Mouse (Mus musculus): ENCODE data around the gene Glmp. TPM values are rescaled to one million over a fixed set of nuclear protein-coding genes. Genes with fewer than 3 reads are reported as not detected.

Glmp gene
- polyA plus RNA-seq, 1 experiment from 2014 or later = 172 TPM

DNA sequence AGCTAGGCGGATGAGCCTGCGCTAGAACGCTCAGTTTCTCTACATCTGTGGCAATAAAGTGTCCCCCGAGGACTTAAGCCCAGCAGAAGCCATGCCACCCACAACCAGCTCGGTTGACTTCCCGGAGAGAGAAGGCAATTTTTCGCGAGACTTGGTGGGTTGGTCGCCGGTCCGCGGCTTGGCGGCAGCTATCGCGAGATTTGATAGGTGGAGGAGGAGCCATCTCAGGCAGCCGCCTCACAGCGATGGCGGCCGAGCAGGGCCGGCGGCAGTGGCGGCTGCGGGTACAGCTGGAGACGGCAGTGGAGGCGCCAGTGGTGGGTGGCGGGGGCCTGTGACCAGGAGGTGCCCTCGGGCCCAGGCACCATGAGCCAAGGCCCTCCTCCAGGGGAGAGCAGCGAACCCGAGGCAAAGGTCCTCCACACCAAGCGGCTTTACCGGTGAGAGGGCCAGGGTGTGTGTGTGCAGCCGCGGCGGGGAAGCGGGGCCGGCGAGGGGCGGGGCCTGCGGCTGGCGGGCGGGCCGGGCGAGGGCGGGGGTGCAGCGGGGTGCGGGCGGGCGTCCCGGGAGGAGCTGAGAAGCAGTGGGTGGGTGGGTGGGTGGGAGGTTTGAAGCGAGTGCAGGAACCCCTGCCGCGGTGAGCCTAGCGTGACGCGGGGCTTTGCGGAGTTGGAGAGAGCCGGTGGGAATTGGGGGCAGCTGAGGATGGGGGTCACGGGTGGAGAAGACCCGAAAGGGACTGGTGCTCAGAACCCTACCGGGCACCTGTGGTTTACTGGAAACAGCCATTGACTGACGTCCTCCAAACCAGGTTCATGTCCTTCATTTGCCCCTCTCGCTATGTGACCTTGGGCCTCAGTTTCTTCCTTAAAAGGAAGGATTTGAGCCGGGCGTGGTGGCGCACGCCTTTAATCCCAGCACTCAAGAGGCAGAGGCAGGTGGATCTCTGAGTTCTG lies 11.5 kb downstream of the Glmp start, which contains the start of the genes Tmem79 and Smg5:
Gene Tmem79, minus strand, starts transcription at position 91 of the 956 bp plus-strand sequence.
Gene Smg5, plus strand, starts transcription at position 203 of the 956 bp plus-strand sequence.
- ATAC-seq (ENCODE audit: insufficient number of reproducible peaks, low FRiP score) = peak; percentile 92
- peak within 1 kb of the TSS; percentile 81 for H3K4me2 ChIP-seq
- H3K9me3 ChIP-seq (replicated peaks) = no peaks in the 10 kb centered on the region
- H3K36me3 ChIP-seq = peaks cover 3% of the 10 kb centered on the region; the same call in 1 of the 2 replicates
- H3K9ac ChIP-seq = peak within 1 kb of the TSS; percentile 95
- no peaks in the 10 kb centered on the region for H3K27me3 ChIP-seq (replicated peaks)
- peak within 1 kb of the TSS; percentile 92 for H3K4me3 ChIP-seq
- H3K27ac ChIP-seq (ENCODE audit: poor library complexity, severe bottlenecking) = peak within 1 kb of the TSS; percentile 96
- 2% methylated on average over 66 of the region's 66 CpGs for WGBS
- peaks cover 35% of the 10 kb centered on the region for H3K4me1 ChIP-seq (replicated peaks)

DNA sequence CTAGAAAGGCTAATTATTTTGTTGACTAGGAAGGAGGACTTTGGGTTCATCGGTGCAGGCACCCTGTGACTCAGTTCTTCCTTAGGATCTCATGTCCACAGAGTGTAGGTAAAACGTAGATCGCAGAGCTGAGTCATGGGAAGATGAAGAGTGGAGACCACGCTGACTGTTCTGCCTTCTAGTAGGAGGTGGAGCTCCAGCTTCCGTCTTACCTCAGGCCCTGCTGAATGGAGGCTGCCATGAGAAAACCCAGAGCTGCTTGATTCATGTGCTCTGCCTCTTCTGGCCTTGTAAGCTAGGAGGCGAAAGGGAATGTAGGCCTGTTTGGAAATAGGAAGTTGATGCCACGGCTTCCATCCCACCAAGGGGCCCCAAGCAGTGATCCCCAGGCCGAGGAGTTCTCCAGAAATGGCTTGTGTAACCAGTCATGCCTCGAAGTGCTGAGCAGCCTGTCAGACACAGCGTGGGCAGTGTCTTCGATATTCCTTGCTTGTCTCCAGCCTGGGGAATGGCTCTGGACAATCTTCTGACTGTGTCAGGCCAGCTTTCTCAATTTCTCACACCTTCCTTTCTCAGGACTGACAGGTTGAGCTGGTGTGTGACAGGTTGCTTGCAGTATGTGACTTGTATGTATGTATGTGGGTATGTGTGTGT lies 12.7 kb downstream of the Glmp start:
- Histone ChIP-seq H3K27me3 (replicated peaks) (no peaks in the 10 kb centered on the region), H3K4me1 (replicated peaks) (peaks cover 35% of the 10 kb centered on the region), H3K4me2 (peak overlapping the region; percentile 81), H3K4me3 (peak overlapping the region; percentile 92), H3K36me3 (peaks cover 15% of the 10 kb centered on the region), H3K9ac (peak overlapping the region; percentile 45), H3K9me3 (replicated peaks) (no peaks in the 10 kb centered on the region), H3K27ac (ENCODE audit: poor library complexity, severe bottlenecking) (peak overlapping the region; percentile 37)
- WGBS = 47% methylated on average over 11 of the region's 11 CpGs
- peak; percentile 48; the same call in 1 of the 2 replicates for ATAC-seq (ENCODE audit: insufficient number of reproducible peaks, low FRiP score)

DNA sequence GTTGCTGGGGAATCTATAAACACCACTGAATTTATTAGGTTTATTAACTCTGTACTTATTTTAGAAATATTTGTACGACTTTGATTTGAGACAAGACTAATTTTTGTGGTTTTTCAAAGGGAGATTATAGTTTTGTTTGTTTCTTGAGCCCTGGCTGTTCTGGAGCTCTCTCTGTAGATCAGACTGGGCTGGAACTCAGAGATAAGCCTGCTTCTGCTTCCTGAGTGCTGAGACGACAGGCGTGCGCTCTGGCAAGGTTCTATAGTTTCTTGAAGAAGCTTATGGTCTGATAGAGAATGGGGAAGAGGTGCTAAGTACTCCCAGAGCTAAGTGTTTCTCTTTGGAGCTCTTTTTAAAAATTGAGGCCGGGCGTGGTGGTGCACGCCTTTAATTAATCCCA lies 13.5 kb downstream of the Glmp start:
- Histone ChIP-seq H3K27me3 (replicated peaks) (no peaks in the 10 kb centered on the region), H3K4me1 (replicated peaks) (peaks cover 35% of the 10 kb centered on the region), H3K9me3 (replicated peaks) (no peaks in the 10 kb centered on the region), H3K9ac (no peak overlapping the region), H3K27ac (ENCODE audit: poor library complexity, severe bottlenecking) (no peak overlapping the region), H3K36me3 (peaks cover 23% of the 10 kb centered on the region), H3K4me2 (no peak overlapping the region), H3K4me3 (no peak overlapping the region)
- ATAC-seq (ENCODE audit: insufficient number of reproducible peaks, low FRiP score) = no peak
- 63% methylated on average over 7 of the region's 7 CpGs for WGBS

DNA sequence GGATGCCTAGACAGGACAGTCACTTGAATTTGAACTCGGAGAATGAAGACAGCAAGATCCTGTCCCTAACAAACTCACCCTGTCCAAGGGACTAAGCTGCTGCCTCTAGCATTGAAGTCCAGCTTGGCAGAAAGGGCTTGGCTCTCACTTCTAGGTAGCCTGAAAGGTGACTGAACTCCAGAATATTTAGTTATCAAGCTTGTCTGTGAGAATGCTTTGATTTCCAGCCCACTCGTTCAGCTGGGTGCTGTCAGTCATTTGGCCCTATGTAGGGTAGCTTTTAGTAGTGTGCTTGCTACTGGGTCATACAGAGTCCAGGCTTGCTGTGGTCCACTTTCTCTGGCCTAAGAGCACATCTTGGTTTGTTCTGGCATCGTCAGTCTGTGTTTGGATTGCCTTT lies 14.2 kb downstream of the Glmp start:
- 61% methylated on average over 3 of the region's 3 CpGs for WGBS

DNA sequence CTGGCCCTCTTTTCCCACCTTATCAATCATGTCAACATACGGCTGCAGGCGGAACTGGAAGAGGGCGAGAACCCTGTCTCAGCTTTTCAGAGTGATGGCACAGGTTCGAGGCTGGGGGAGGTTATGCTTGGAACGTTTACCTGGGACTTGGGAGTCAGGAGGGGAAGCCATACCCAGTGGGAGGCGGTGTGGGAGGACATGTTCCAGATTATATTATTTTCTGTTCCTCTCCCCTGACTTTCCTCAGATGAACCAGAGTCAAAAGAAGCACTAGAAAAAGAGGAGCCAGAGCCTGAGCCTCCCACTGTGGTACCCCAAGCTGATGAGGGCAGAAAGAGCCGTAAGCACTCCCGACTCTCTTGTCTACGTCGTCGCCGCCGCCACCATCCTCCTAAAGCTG lies 25.9 kb downstream of the Glmp start:
- Histone ChIP-seq H3K4me2 (no peak overlapping the region), H3K4me3 (no peak overlapping the region), H3K27ac (ENCODE audit: poor library complexity, severe bottlenecking) (no peak overlapping the region), H3K9me3 (replicated peaks) (no peaks in the 10 kb centered on the region), H3K9ac (no peak overlapping the region), H3K4me1 (replicated peaks) (no peaks in the 10 kb centered on the region), H3K36me3 (peaks cover 98% of the 10 kb centered on the region), H3K27me3 (replicated peaks) (no peaks in the 10 kb centered on the region)
- WGBS = 76% methylated on average over 13 of the region's 13 CpGs
- 0 out of 2 replicates have a peak, but pooled peaks have one; percentile 22 for ATAC-seq (ENCODE audit: insufficient number of reproducible peaks, low FRiP score)

More for the DNA sequence above, 14.2 kb downstream of the Glmp start:
- Histone ChIP-seq H3K27me3 (replicated peaks) (no peaks in the 10 kb centered on the region), H3K9ac (no peak overlapping the region; the same call in 1 of the 2 replicates), H3K9me3 (replicated peaks) (no peaks in the 10 kb centered on the region), H3K36me3 (peaks cover 30% of the 10 kb centered on the region), H3K27ac (ENCODE audit: poor library complexity, severe bottlenecking) (no peak overlapping the region), H3K4me1 (replicated peaks) (peaks cover 32% of the 10 kb centered on the region), H3K4me2 (0 out of 2 replicates have a peak overlapping the region, but pooled peaks have one; percentile 28), H3K4me3 (no peak overlapping the region)
- no peak for ATAC-seq (ENCODE audit: insufficient number of reproducible peaks, low FRiP score)

DNA sequence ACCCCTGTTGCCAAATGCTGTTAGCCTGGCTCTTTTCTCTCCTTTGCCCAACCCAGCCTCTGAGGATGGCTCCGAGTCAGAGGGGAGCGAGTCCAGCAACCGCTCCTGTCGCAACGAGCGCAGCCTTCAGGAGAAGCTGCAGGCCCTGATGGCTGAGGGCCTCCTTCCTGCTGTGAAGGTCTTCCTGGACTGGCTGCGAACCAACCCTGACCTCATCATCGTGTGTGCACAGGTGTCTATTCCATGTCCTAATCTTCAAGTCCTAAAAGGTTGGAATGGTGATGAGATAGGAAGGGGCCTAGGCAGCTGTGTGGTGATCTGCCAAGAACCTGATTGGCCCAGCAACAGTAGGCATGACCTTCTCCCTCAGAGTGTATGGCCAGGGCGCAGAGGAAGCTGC lies 28.1 kb downstream of the Glmp start:
- no peak overlapping the region for H3K4me3 ChIP-seq
- H3K36me3 ChIP-seq = peaks cover 98% of the 10 kb centered on the region
- no peak for ATAC-seq (ENCODE audit: insufficient number of reproducible peaks, low FRiP score)
- no peak overlapping the region for H3K9ac ChIP-seq
- H3K4me1 ChIP-seq (replicated peaks) = no peaks in the 10 kb centered on the region
- H3K27ac ChIP-seq (ENCODE audit: poor library complexity, severe bottlenecking) = no peak overlapping the region
- H3K27me3 ChIP-seq (replicated peaks) = no peaks in the 10 kb centered on the region
- WGBS = 90% methylated on average over 9 of the region's 9 CpGs
- no peak overlapping the region for H3K4me2 ChIP-seq
- H3K9me3 ChIP-seq (replicated peaks) = no peaks in the 10 kb centered on the region

DNA sequence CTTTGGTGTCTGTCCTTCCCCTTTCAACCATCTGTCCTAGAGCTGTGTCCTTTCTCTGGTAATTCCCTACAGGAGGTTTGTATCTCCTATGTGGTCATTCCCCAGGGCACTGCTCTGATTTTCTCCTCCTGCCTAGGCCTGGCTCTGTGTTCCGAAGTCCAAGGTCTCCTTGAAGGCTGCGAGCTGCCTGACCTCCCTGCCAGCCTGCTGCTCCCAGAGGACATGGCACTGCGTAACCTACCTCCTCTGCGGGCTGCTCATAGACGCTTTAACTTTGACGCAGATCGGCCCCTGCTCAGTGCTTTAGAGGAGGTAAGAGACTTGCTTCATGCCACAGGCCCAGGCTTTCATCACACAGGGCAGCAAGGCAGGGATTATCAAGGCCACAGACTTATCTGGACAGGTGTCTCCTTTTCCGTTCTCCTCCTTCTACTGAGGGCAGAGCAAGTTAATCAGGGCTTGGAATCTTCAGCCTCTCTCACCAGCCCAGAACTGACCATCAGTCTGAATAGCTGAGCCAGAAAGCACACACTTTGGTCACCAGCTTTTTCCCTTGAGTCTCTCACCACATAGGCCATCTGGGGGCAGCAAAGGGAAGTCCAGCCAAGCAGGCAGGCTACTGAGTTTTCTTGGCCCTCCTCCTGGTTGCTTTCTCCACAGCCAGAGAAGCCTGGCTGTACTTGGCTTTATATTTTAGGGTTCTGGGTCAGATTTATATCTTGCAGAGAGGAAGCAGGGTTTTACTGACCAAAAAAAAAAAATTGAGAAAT lies 29.8 kb downstream of the Glmp start:
- H3K9me3 ChIP-seq (replicated peaks) = no peaks in the 10 kb centered on the region
- no peak for ATAC-seq (ENCODE audit: insufficient number of reproducible peaks, low FRiP score)
- peaks cover 11% of the 10 kb centered on the region for H3K4me1 ChIP-seq (replicated peaks)
- H3K4me3 ChIP-seq = no peak overlapping the region
- no peak overlapping the region for H3K9ac ChIP-seq
- no peak overlapping the region for H3K27ac ChIP-seq (ENCODE audit: poor library complexity, severe bottlenecking)
- no peaks in the 10 kb centered on the region for H3K27me3 ChIP-seq (replicated peaks)
- H3K36me3 ChIP-seq = peaks cover 99% of the 10 kb centered on the region
- no peak overlapping the region for H3K4me2 ChIP-seq
- WGBS = 93% methylated on average over 8 of the region's 8 CpGs

DNA sequence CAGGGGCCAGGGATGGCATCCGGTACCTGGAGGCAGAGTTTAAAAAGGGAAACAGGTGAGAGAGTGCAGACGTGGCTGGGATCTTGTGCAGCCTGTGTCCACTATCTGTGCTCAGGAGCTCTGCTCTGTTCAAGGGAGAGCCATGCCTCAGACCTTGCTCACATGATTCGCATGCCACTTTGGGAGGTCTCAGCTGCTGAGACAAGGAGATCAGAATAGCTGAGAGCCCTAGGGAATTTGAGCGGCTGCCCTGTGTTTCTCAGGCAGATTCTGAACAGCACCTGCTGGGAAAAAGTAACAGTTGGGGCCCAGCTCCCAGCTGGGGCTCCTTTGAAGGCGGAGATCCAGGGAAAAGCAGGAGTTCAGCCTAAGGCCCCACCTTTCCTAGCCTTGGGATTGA lies 34.8 kb downstream of the Glmp start:
- 0 out of 2 replicates have a peak overlapping the region, but pooled peaks have one; percentile 18 for H3K9ac ChIP-seq
- H3K9me3 ChIP-seq (replicated peaks) = no peaks in the 10 kb centered on the region
- ATAC-seq (ENCODE audit: insufficient number of reproducible peaks, low FRiP score) = no peak
- no peak overlapping the region for H3K4me3 ChIP-seq
- peaks cover 39% of the 10 kb centered on the region for H3K4me1 ChIP-seq (replicated peaks)
- no peaks in the 10 kb centered on the region for H3K27me3 ChIP-seq (replicated peaks)
- 54% methylated on average over 5 of the region's 5 CpGs for WGBS
- peaks cover 81% of the 10 kb centered on the region for H3K36me3 ChIP-seq
- H3K4me2 ChIP-seq = no peak overlapping the region
- peak overlapping the region; percentile 53 for H3K27ac ChIP-seq (ENCODE audit: poor library complexity, severe bottlenecking)

DNA sequence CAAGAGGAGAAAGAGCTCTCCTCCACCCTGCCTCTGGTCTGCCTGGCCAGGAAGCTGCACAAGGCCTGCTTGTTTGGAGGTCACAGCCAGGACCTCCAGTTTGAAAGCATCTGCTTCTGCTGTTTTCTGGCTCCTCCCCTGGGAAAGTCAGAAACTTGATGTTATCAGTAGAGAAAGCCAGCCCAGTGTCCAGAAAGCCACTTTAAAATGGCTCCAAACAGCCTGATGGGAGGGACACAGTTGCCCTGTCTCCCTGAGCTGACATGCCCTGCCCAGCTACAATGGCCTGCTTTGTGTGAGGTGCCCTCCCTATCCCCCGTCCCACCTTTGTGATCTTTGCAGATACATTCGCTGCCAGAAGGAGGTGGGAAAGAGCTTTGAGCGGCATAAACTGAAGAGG lies 35.2 kb downstream of the Glmp start:
- Histone ChIP-seq H3K27ac (ENCODE audit: poor library complexity, severe bottlenecking) (peak overlapping the region; percentile 53), H3K4me3 (no peak overlapping the region), H3K4me2 (no peak overlapping the region), H3K36me3 (peaks cover 77% of the 10 kb centered on the region), H3K9me3 (replicated peaks) (no peaks in the 10 kb centered on the region), H3K9ac (no peak overlapping the region), H3K4me1 (replicated peaks) (peaks cover 43% of the 10 kb centered on the region), H3K27me3 (replicated peaks) (peaks cover 3% of the 10 kb centered on the region)
- no peak for ATAC-seq (ENCODE audit: insufficient number of reproducible peaks, low FRiP score)
- WGBS = 54% methylated on average over 3 of the region's 3 CpGs

DNA sequence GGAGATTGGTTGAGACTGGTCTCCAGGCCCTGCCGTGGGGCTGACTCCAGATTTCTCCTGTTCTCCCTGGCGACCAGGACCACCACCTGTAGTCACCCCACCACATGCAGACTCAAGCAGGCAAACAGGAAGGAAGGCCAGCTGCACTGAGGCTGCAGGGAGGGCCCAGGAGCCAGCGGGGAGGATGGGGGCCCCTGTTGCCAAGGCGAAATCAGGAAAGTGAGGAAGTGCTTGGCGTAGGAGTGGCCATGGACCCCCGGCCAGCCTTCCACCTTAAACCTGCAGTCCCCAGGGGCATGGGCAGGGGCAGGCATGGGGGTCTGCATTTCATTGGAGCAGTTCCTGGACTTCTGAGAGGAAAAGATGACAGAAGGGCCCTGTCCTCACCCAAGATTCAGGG lies 36.3 kb downstream of the Glmp start:
- H3K27ac ChIP-seq (ENCODE audit: poor library complexity, severe bottlenecking) = no peak overlapping the region
- no peak overlapping the region for H3K9ac ChIP-seq
- peaks cover 66% of the 10 kb centered on the region for H3K36me3 ChIP-seq
- H3K9me3 ChIP-seq (replicated peaks) = no peaks in the 10 kb centered on the region
- no peak for ATAC-seq (ENCODE audit: insufficient number of reproducible peaks, low FRiP score)
- no peak overlapping the region for H3K4me2 ChIP-seq
- no peak overlapping the region for H3K4me3 ChIP-seq
- H3K4me1 ChIP-seq (replicated peaks) = peaks cover 44% of the 10 kb centered on the region
- peaks cover 15% of the 10 kb centered on the region for H3K27me3 ChIP-seq (replicated peaks)
- WGBS = 59% methylated on average over 6 of the region's 6 CpGs

All from heart, embryonic 12.5 days (tissue).